Mouse (Mus musculus): ENCODE data around the gene Nt5m.

DNA sequence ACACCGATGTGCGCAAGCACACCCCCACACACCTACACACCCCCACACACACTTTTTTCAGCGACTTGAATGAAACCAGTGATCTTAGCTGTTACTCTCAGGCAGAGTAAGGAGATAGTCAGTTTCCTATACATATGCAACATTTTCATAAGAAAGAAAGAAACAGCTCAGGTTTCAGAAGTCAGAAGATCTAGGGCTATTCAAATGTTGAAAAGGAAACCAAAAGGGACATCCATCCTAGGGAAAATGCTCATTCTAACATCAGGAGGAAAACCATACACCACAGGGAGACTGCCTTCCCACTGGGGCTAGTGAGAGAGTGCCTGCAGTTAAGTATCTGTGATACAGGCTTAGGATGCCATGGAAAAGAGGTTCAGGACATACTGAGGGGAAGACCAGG lies 17.6 kb upstream of the Nt5m start:
- TF ChIP-seq USF1 (IDR thresholded peaks at IDR 0.05; ENCODE audit: low read depth) (no peak), CTCF (IDR thresholded peaks at IDR 0.05; ENCODE audit: control insufficient read depth, insufficient read depth, insufficient read length) (no peak), CEBPB (IDR thresholded peaks at IDR 0.05; ENCODE audit: low read depth) (no peak)
